Mouse (Mus musculus) neural tube, embryonic 14.5 days (tissue): ENCODE results near the gene Fam136a. TPM values are rescaled to one million over a fixed set of nuclear protein-coding genes. Genes with fewer than 3 reads are reported as not detected.

ENCODE experiments used
- ATAC-seq: fragments of 200-750 bp; cut with Nextera tagmentation; 2 replicates; pipeline ENCODE4 v1.8.0; 2017; ENCODE audit warnings: low read depth, mild to moderate bottlenecking, moderate TSS enrichment, moderate library complexity
- H3K27ac ChIP-seq: fragments of 300-500 bp; sonication (generic); 2 replicates; pipeline ENCODE4 v1.5.1; 2014; ENCODE audit warnings: low read depth, mild to moderate bottlenecking, control low read depth, low read length, moderate library complexity, mixed read lengths
- H3K27me3 ChIP-seq: fragments of 300-500 bp; sonication (generic); 2 replicates; pipeline ENCODE4 v1.6.1; 2014; ENCODE audit warnings: low read length; ENCODE audit not compliant: control insufficient read depth, insufficient read depth
- H3K36me3 ChIP-seq: fragments of 300-500 bp; sonication (generic); 2 replicates; pipeline ENCODE4 v1.6.1; 2014; ENCODE audit warnings: low read length, mixed read lengths; ENCODE audit not compliant: control insufficient read depth, insufficient read depth
- H3K4me1 ChIP-seq: fragments of 300-500 bp; sonication (generic); 2 replicates; pipeline ENCODE4 v1.6.1; 2014; ENCODE audit warnings: low read length; ENCODE audit not compliant: control insufficient read depth, insufficient read depth
- H3K4me2 ChIP-seq: fragments of 300-500 bp; sonication (generic); 2 replicates; pipeline ENCODE4 v1.6.1; 2014; ENCODE audit warnings: mild to moderate bottlenecking, low read depth, low read length, control low read depth
- H3K4me3 ChIP-seq: fragments of 300-500 bp; sonication (generic); 2 replicates; pipeline ENCODE4 v1.5.1; 2014; ENCODE audit warnings: low read depth, low read length, control low read depth, mixed read lengths
- H3K9ac ChIP-seq: fragments of 300-500 bp; sonication (generic); replicated peaks from 2 replicates; pipeline ENCODE4 v1.6.1; 2014; ENCODE audit warnings: low read depth, mild to moderate bottlenecking, control low read depth, low read length, mixed read lengths
- H3K9me3 ChIP-seq: fragments of 300-500 bp; sonication (generic); 2 replicates; pipeline ENCODE4 v1.6.1; 2016; ENCODE audit warnings: low read length; ENCODE audit not compliant: control insufficient read depth
- WGBS: fragments of 180-500 bp; shearing (Covaris S2); extraction: QIAGEN DNeasy Blood & Tissue Kit; methylation state at CpG from one replicate; pipeline ENCODE4 v1.1.7; 2014; 5-methylcytosine and 5-hydroxymethylcytosine counted together
- polyA plus RNA-seq: library from polyadenylated mRNA; unstranded; fragments of >200 nt; fragmentation: Nextera tagmentation; extraction: Ambion mirVana; gene quantifications from 2 replicates; pipeline ENCODE4 v1.2.1, GENCODE M21; 2014

The Fam136a gene
- polyA plus RNA-seq, 1 experiment from 2014 or later = 118 TPM

DNA sequence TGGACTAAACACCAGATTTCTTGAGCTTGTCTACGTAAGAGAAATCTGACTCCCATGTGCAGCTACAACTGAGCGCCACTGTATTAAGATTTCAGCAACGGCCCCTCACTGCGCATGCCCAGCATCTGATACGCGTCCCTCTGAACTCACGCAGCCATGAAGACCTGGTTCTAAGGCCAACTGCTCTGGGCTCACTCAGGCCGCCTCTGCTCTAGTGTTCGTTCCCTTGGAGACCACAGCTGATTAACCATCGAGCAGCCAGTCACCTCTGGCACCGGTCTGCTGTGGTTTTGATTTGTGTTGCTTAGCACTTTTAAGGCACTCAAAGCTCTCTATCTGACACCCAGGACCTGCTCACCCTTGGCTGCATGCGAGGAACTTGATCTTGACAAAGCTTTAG, 21.9 kb downstream of the Fam136a start:
- H3K9ac ChIP-seq = no peak overlapping the region
- H3K4me3 ChIP-seq = no peak overlapping the region
- ATAC-seq = no peak
- 85% methylated on average over 12 of the region's 12 CpGs for WGBS
- H3K4me2 ChIP-seq = no peak overlapping the region
- H3K27ac ChIP-seq = no peak overlapping the region
- peaks cover 56% of the 10 kb centered on the region for H3K36me3 ChIP-seq
- H3K9me3 ChIP-seq = no peaks in the 10 kb centered on the region
- no peaks in the 10 kb centered on the region for H3K27me3 ChIP-seq
- no peaks in the 10 kb centered on the region for H3K4me1 ChIP-seq

GRCm38 (mm10) chr6:86388461-86388860, 23.0 kb downstream of the Fam136a start:
- Histone ChIP-seq H3K36me3 (peaks cover 57% of the 10 kb centered on the region), H3K4me1 (no peaks in the 10 kb centered on the region), H3K27me3 (no peaks in the 10 kb centered on the region), H3K9ac (no peak overlapping the region), H3K27ac (no peak overlapping the region), H3K4me3 (no peak overlapping the region), H3K9me3 (no peaks in the 10 kb centered on the region), H3K4me2 (no peak overlapping the region)
- 87% methylated on average over 18 of the region's 18 CpGs for WGBS
- no peak for ATAC-seq

DNA sequence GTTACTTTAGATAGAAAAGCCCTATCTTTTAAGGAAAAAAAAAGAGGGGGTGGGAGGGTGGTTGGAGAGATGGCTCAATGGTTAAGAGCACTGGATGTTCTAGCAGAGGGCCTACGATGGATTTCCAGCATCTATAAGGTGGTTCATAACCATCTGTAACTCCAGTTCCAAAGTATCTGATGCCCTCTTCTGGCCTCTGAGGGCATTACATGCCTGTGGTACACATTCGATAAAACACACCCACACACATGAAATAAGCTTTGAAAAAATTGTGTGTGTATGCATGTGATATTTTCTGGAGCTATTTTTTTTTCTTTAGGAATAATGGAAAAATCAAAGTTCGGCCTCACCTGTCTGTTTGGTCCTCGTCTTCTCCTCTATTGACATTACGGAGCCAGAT, 25.9 kb downstream of the Fam136a start:
- Histone ChIP-seq H3K9me3 (no peaks in the 10 kb centered on the region), H3K27me3 (no peaks in the 10 kb centered on the region), H3K4me2 (no peak overlapping the region), H3K27ac (no peak overlapping the region), H3K4me3 (no peak overlapping the region), H3K4me1 (peaks cover 16% of the 10 kb centered on the region), H3K36me3 (peaks cover 50% of the 10 kb centered on the region), H3K9ac (no peak overlapping the region)
- WGBS = 95% methylated on average over 5 of the region's 5 CpGs
- no peak for ATAC-seq

- no peak overlapping the region for H3K9ac ChIP-seq
- no peak overlapping the region for H3K4me2 ChIP-seq
- no peak for ATAC-seq
- peaks cover 16% of the 10 kb centered on the region for H3K4me1 ChIP-seq
- WGBS = 100% methylated on average over 1 of the region's 1 CpGs
- H3K9me3 ChIP-seq = no peaks in the 10 kb centered on the region
- no peaks in the 10 kb centered on the region; the same call in 1 of the 2 replicates for H3K27me3 ChIP-seq
- H3K4me3 ChIP-seq = no peak overlapping the region
- H3K36me3 ChIP-seq = peaks cover 39% of the 10 kb centered on the region
- H3K27ac ChIP-seq = no peak overlapping the region
Measured at GRCm38 (mm10) chr6:86393187-86393586, 27.7 kb downstream of the Fam136a start.

- H3K4me1 ChIP-seq = peaks cover 16% of the 10 kb centered on the region
- 92% methylated on average over 17 of the region's 17 CpGs for WGBS
- H3K27ac ChIP-seq = no peak overlapping the region
- H3K36me3 ChIP-seq = peaks cover 29% of the 10 kb centered on the region
- H3K27me3 ChIP-seq = no peaks in the 10 kb centered on the region; the same call in 1 of the 2 replicates
- no peaks in the 10 kb centered on the region for H3K9me3 ChIP-seq
- H3K4me3 ChIP-seq = no peak overlapping the region
- no peak for ATAC-seq
- no peak overlapping the region for H3K9ac ChIP-seq
- H3K4me2 ChIP-seq = no peak overlapping the region
Measured at GRCm38 (mm10) chr6:86394078-86394720, 28.8 kb downstream of the Fam136a start.

GRCm38 (mm10) chr6:86395021-86395420, 29.6 kb downstream of the Fam136a start:
- Histone ChIP-seq H3K27me3 (no peaks in the 10 kb centered on the region; the same call in 1 of the 2 replicates), H3K4me3 (peak overlapping the region; percentile 84), H3K27ac (no peak overlapping the region), H3K36me3 (peaks cover 23% of the 10 kb centered on the region), H3K4me1 (peaks cover 16% of the 10 kb centered on the region), H3K9ac (no peak overlapping the region), H3K9me3 (no peaks in the 10 kb centered on the region), H3K4me2 (peak overlapping the region; percentile 86)
- ATAC-seq = no peak
- WGBS = 90% methylated on average over 9 of the region's 9 CpGs

DNA sequence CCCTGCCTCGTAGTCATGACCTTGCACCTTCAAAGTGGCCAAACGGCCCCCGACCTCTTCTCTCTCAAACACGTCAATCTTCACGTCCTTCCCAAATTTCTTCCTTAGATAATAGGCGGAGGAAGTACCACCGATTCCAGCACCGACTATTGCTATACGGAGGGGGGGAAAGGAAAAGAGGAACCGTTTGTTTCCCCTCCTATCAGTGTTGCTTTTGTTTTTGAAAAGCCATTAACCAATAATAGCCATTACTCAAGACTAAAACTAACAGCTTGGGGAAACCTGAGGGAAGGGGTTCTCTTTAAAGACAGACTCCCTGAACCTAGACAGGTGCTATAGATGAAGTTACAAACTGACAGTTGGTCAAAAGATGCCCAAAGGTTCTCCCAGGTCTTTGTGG, 30.5 kb downstream of the Fam136a start:
- Histone ChIP-seq H3K4me3 (peak overlapping the region; percentile 84), H3K4me1 (peaks cover 16% of the 10 kb centered on the region), H3K27ac (peak overlapping the region; percentile 86; the same call in 1 of the 2 replicates), H3K9me3 (no peaks in the 10 kb centered on the region), H3K9ac (peak overlapping the region; percentile 97), H3K36me3 (peaks cover 15% of the 10 kb centered on the region), H3K4me2 (peak overlapping the region; percentile 86), H3K27me3 (no peaks in the 10 kb centered on the region; the same call in 1 of the 2 replicates)
- WGBS = 17% methylated on average over 10 of the region's 10 CpGs
- ATAC-seq = no peak

DNA sequence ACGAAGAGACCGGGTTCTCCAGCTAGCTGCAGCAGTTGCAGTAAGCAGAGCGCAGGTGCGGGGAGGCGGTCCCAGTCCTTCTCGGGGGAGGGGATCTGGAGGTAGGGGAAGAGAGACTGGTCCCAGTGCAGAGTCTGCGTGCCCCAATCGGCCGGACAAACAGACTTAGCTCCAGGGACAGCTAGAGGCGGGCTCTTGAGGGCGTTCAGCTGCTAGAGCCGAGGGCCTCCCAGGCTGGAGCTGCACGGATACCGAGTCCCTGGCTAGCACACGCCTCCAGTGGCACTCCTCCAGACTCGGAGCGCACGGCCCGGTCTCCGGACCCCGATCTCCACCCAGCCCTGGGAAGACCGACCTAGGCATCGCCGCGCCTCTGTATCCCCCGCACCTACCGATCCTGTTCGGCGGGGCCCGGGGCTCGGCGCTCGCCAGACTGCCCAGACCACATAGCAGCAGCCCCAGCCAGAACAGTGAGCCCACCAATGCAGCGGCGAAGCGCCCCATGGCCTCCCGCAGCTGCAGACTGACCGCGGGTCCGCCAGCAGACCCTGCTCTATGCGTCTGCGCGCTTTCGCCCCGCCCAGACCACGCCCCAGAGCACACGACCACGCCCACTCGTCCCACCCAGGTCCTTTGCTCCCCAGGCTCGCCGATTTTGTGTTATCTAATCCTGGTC, 31.3 kb downstream of the Fam136a start, which contains the start of gene Pcyox1:
Pcyox1 (minus strand) TSS at position 574 of the 676 bp plus-strand sequence.
- ATAC-seq = peak; percentile 93
- Histone ChIP-seq H3K27me3 (no peaks in the 10 kb centered on the region; the same call in 1 of the 2 replicates), H3K4me2 (peak within 1 kb of the TSS; percentile 86), H3K4me3 (peak within 1 kb of the TSS; percentile 84), H3K4me1 (peaks cover 16% of the 10 kb centered on the region), H3K9ac (peak within 1 kb of the TSS; percentile 97), H3K27ac (peak within 1 kb of the TSS; percentile 86), H3K9me3 (no peaks in the 10 kb centered on the region), H3K36me3 (peaks cover 7% of the 10 kb centered on the region)
- 0% methylated on average over 48 of the region's 51 CpGs for WGBS
